Mouse (Mus musculus) forebrain, embryonic 11.5 days (tissue): ENCODE measurements around the gene Inpp4b. TPM values are rescaled to one million over a fixed set of nuclear protein-coding genes. Genes with fewer than 3 reads are reported as not detected.

Experiments used
- ATAC-seq: fragments of 200-750 bp; cut with Nextera tagmentation; replicated peaks from 2 replicates; pipeline ENCODE4 v1.8.0; 2017; ENCODE audit warnings: moderate TSS enrichment; ENCODE audit not compliant: low FRiP score
- DNase-seq: peaks from one replicate; pipeline ENCODE4 v3.0.0-alpha.2; 2017; ENCODE audit warnings: low spot score
- H3K27ac ChIP-seq: fragments of 300-500 bp; sonication (generic); 2 replicates; pipeline ENCODE4 v1.5.1; 2014; ENCODE audit warnings: low read depth, low read length
- H3K27me3 ChIP-seq: fragments of 300-500 bp; sonication (generic); 2 replicates; pipeline ENCODE4 v1.6.1; 2014; ENCODE audit warnings: mild to moderate bottlenecking, low read length, mixed read lengths; ENCODE audit not compliant: control insufficient read depth, insufficient read depth
- H3K36me3 ChIP-seq: fragments of 300-500 bp; sonication (generic); 2 replicates; pipeline ENCODE4 v1.6.1; 2014; ENCODE audit warnings: mild to moderate bottlenecking, low read length, moderate library complexity, mixed read lengths; ENCODE audit not compliant: control insufficient read depth, insufficient read depth
- H3K4me1 ChIP-seq: fragments of 300-500 bp; sonication (generic); replicated peaks from 2 replicates; pipeline ENCODE4 v1.6.1; 2014; ENCODE audit warnings: low read length, mixed read lengths; ENCODE audit not compliant: control insufficient read depth, insufficient read depth
- H3K4me2 ChIP-seq: fragments of 300-500 bp; sonication (generic); 2 replicates; pipeline ENCODE4 v1.6.1; 2014; ENCODE audit warnings: low read depth, mild to moderate bottlenecking, low read length, moderate library complexity, mixed read lengths; ENCODE audit not compliant: severe bottlenecking
- H3K4me3 ChIP-seq: fragments of 300-500 bp; sonication (generic); 2 replicates; pipeline ENCODE4 v1.5.1; 2014; ENCODE audit warnings: low read depth, low read length
- H3K9ac ChIP-seq: fragments of 300-500 bp; sonication (generic); 2 replicates; pipeline ENCODE4 v1.6.1; 2014; ENCODE audit warnings: low read length
- H3K9me3 ChIP-seq: fragments of 300-500 bp; sonication (generic); 2 replicates; pipeline ENCODE4 v1.6.1; 2016; ENCODE audit warnings: low read length, mixed read lengths; ENCODE audit not compliant: control insufficient read depth
- WGBS: fragments of 180-500 bp; shearing (Covaris S2); extraction: QIAGEN DNeasy Blood & Tissue Kit; methylation state at CpG from one replicate; pipeline ENCODE4 v1.1.7; 2014; 5-methylcytosine and 5-hydroxymethylcytosine counted together
- polyA plus RNA-seq: library from polyadenylated mRNA; unstranded; fragments of >200 nt; fragmentation: Nextera tagmentation; extraction: Ambion mirVana; gene quantifications from 2 replicates; pipeline ENCODE4 v1.2.1, GENCODE M21; 2014

Gene Inpp4b
- polyA plus RNA-seq, 1 experiment from 2014 or later = 3.3 TPM

DNA sequence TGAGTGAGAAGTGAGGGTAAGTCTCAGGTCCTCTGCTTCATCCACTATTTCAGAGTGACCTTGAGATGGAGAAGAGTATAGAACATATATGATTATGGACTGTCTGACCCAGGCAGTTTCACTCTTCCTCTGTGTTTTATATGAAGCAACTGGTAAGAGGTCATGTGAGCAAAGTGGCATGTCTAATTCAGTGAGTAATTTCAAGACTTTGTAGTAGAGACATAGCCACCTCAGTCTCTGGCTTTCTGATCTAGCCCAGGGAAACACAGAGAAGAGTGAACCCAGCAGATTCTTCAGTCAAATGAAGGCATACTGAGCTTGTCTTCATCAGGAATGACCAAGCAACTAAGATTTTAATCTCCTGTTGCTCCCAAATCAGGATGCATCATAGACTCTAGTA is 172.1 kb downstream of the Inpp4b start:
- Histone ChIP-seq H3K9me3 (no peaks in the 10 kb centered on the region), H3K4me3 (no peak overlapping the region)

DNA sequence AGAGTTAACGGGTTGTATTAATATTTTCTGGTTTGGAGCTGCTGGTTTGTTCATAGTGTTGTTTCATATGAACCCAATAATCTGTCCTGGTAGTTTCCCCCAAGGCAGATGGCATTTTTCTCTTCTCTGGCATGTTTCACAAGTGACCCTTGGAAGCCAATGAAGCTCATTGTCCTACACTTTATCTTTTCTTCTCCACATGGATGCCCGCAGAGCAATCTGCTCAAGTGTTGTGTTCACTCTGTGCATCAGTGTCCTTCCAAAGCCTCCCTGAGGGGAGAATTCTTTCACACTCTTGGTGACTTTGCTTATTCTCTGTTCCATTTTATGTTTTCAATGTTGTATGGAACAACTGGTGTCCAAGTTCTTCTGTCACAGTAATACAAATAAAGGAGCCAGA is 179.7 kb downstream of the Inpp4b start:
- no peaks in the 10 kb centered on the region for H3K27me3 ChIP-seq
- H3K4me1 ChIP-seq = no peaks in the 10 kb centered on the region
- no peaks in the 10 kb centered on the region for H3K36me3 ChIP-seq
- no peak overlapping the region for H3K4me2 ChIP-seq
- no peak overlapping the region for H3K27ac ChIP-seq
- DNase-seq (no peak), ATAC-seq (no peak)
- WGBS = 92% methylated on average over 2 of the region's 2 CpGs
- H3K4me3 ChIP-seq = no peak overlapping the region
- no peak overlapping the region for H3K9ac ChIP-seq
- no peaks in the 10 kb centered on the region for H3K9me3 ChIP-seq

More for the DNA sequence above, 172.1 kb downstream of the Inpp4b start:
- Histone ChIP-seq H3K27me3 (no peaks in the 10 kb centered on the region), H3K4me1 (no peaks in the 10 kb centered on the region), H3K9ac (no peak overlapping the region), H3K36me3 (no peaks in the 10 kb centered on the region), H3K4me2 (no peak overlapping the region), H3K27ac (no peak overlapping the region)
- DNase-seq = no peak
- no peak for ATAC-seq

DNA sequence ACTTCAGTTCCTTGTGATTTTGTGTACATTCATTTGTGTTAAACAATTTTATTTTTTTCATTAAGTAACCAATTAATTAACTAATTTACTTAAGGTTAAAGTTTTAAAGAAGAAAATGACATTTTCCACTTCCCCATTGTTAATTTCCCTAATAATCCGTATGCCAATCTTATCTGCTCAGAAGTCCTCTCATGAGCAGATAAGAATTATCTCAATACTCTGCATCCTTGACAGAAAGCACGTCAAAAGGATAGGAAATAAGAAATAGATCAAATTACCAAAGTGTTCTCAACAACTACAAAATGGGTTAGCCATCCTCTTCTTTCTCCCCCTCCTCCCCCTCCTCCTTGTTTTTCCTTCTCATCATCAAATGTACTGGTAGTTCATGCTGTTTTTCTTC is 182.2 kb downstream of the Inpp4b start:
- H3K9me3 ChIP-seq = no peaks in the 10 kb centered on the region
- 30% methylated on average over 2 of the region's 2 CpGs for WGBS

GRCm38 (mm10) chr8:81527661-81528060 is 185.3 kb downstream of the Inpp4b start:
- DNase-seq = peak; percentile 49
- Histone ChIP-seq H3K36me3 (no peaks in the 10 kb centered on the region), H3K9me3 (no peaks in the 10 kb centered on the region), H3K4me1 (no peaks in the 10 kb centered on the region), H3K27me3 (no peaks in the 10 kb centered on the region), H3K27ac (no peak overlapping the region), H3K9ac (no peak overlapping the region), H3K4me3 (no peak overlapping the region), H3K4me2 (no peak overlapping the region)
- peak; percentile 78 for ATAC-seq
- 5% methylated on average over 4 of the region's 4 CpGs for WGBS

More for the DNA sequence above, 182.2 kb downstream of the Inpp4b start:
- Histone ChIP-seq H3K4me1 (no peaks in the 10 kb centered on the region), H3K27me3 (no peaks in the 10 kb centered on the region), H3K27ac (no peak overlapping the region), H3K4me2 (no peak overlapping the region), H3K36me3 (no peaks in the 10 kb centered on the region), H3K4me3 (no peak overlapping the region), H3K9ac (no peak overlapping the region)
- DNase-seq (no peak), ATAC-seq (no peak)

DNA sequence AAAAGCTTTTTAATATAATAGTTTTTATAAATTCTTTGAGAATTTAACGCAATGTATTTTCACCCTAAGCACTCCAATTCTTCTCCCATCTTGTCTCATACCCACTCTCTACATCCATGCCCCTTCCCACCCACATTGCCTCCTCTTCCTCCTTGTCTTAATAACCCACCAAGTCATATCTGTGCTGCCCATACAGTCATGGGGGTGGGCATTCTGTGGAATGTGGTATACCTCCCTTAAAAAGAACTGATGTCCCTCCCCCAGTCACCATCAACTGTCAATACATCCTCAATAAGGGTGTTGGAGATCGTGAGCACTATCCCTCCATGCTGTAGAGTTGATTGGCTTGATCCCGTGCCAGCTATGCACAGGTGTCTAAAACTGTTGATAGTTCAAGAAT is 196.0 kb downstream of the Inpp4b start:
- Histone ChIP-seq H3K4me3 (no peak overlapping the region), H3K9me3 (no peaks in the 10 kb centered on the region), H3K4me1 (no peaks in the 10 kb centered on the region), H3K27me3 (no peaks in the 10 kb centered on the region), H3K36me3 (no peaks in the 10 kb centered on the region), H3K27ac (no peak overlapping the region), H3K4me2 (no peak overlapping the region), H3K9ac (no peak overlapping the region)
- DNase-seq (no peak), ATAC-seq (no peak)
- WGBS = 85% methylated on average over 3 of the region's 3 CpGs

- WGBS = 84% methylated on average over 4 of the region's 4 CpGs
- H3K27ac ChIP-seq = no peak overlapping the region
- H3K9me3 ChIP-seq = no peaks in the 10 kb centered on the region
- H3K4me3 ChIP-seq = no peak overlapping the region
- H3K4me1 ChIP-seq = no peaks in the 10 kb centered on the region
- H3K9ac ChIP-seq = no peak overlapping the region
- DNase-seq = no peak
- H3K36me3 ChIP-seq = no peaks in the 10 kb centered on the region
- H3K4me2 ChIP-seq = no peak overlapping the region
- no peaks in the 10 kb centered on the region for H3K27me3 ChIP-seq
- ATAC-seq = no peak
Measured at GRCm38 (mm10) chr8:81558550-81558949, 216.2 kb downstream of the Inpp4b start.

DNA sequence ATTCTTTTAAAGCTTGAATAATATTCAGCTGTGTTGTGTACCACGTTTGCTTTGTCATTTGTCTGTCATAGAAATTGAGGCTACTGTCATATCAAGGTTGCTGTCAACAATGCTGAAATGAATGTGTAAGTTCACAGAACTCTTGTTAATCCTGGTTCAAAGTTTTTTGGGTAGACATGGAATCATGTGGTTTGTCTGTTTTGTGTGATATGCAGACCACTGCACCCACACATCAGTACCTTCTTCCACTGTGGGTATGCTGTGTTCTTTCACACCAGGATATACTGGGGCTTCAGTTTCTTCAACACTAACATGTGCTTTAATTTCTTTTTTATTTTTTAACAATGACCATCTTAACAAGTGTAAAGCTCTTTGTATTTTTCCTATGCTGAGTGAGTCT is 220.0 kb downstream of the Inpp4b start:
- WGBS = 78% methylated on average over 1 of the region's 1 CpGs

DNA sequence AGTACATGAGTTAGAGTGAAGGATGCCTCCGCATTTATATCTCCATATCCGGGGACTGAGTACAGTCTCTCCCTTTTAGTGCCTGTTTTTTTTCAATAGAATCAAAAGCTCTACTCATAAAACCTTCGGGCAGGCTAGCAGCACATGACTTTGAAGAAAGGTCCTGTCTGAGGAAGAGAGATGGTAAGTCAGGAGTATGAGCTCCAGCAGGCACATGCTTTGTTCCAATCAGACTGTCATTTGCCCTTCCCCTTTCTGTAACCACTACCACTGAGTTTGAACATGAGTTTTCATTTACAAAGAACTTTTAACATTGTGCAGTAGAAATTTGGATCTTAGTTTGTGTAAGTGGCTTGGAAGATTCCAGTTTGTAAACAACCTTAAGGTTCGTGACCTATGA is 223.1 kb downstream of the Inpp4b start:
- Histone ChIP-seq H3K9me3 (no peaks in the 10 kb centered on the region), H3K27me3 (no peaks in the 10 kb centered on the region), H3K9ac (no peak overlapping the region), H3K36me3 (no peaks in the 10 kb centered on the region), H3K4me1 (no peaks in the 10 kb centered on the region), H3K4me2 (no peak overlapping the region), H3K4me3 (no peak overlapping the region), H3K27ac (no peak overlapping the region)
- 86% methylated on average over 4 of the region's 4 CpGs for WGBS
- ATAC-seq (no peak), DNase-seq (no peak)

More for the DNA sequence above, 220.0 kb downstream of the Inpp4b start:
- Histone ChIP-seq H3K4me1 (no peaks in the 10 kb centered on the region), H3K27me3 (no peaks in the 10 kb centered on the region), H3K9me3 (no peaks in the 10 kb centered on the region), H3K4me2 (no peak overlapping the region), H3K4me3 (no peak overlapping the region), H3K36me3 (no peaks in the 10 kb centered on the region), H3K9ac (no peak overlapping the region), H3K27ac (no peak overlapping the region)
- ATAC-seq (no peak), DNase-seq (no peak)

GRCm38 (mm10) chr8:81572319-81573104 is 230.2 kb downstream of the Inpp4b start:
- H3K9ac ChIP-seq = no peak overlapping the region
- no peaks in the 10 kb centered on the region for H3K4me1 ChIP-seq
- no peaks in the 10 kb centered on the region for H3K27me3 ChIP-seq
- H3K27ac ChIP-seq = no peak overlapping the region
- no peaks in the 10 kb centered on the region for H3K36me3 ChIP-seq
- H3K4me3 ChIP-seq = no peak overlapping the region
- DNase-seq = no peak
- 90% methylated on average over 1 of the region's 1 CpGs for WGBS
- no peak for ATAC-seq
- H3K4me2 ChIP-seq = no peak overlapping the region
- H3K9me3 ChIP-seq = no peaks in the 10 kb centered on the region
